Mouse (Mus musculus) c-Kit-negative CD71-positive TER-119-positive erythroid progenitor cells, embryonic 14.5 days (primary cell): ENCODE results near the gene Hspa4.

Source experiments
- DNase-seq: peaks from one replicate; pipeline ENCODE4 v3.0.0-alpha.2; 2013; ENCODE audit warnings: low read depth, low spot score

Hspa4 gene

GRCm38 (mm10) chr11:53252186-53253119 is 47.8 kb downstream of the Hspa4 start:
- no peak for DNase-seq

- DNase-seq, result no peak
Measured at GRCm38 (mm10) chr11:53250796-53251195, 49.5 kb downstream of the Hspa4 start.

GRCm38 (mm10) chr11:53249686-53250085 is 50.6 kb downstream of the Hspa4 start:
- no peak for DNase-seq

GRCm38 (mm10) chr11:53245561-53245960 is 54.7 kb downstream of the Hspa4 start:
- no peak for DNase-seq

GRCm38 (mm10) chr11:53243199-53243598 is 57.1 kb downstream of the Hspa4 start:
- DNase-seq, result no peak

- DNase-seq, result no peak
Measured at GRCm38 (mm10) chr11:53233590-53233989, 66.7 kb downstream of the Hspa4 start.

- DNase-seq, result no peak
Measured at GRCm38 (mm10) chr11:53231836-53232235, 68.4 kb downstream of the Hspa4 start.

GRCm38 (mm10) chr11:53229011-53229410 is 71.2 kb downstream of the Hspa4 start:
- DNase-seq, result no peak

GRCm38 (mm10) chr11:53210876-53211275 is 89.4 kb downstream of the Hspa4 start:
- no peak for DNase-seq
